Mouse (Mus musculus) c-Kit-negative CD71-positive TER-119-positive erythroid progenitor cells, embryonic 14.5 days (primary cell): Measurements from ENCODE around the gene Rgn.

Experiments
- DNase-seq: peaks from one replicate; pipeline ENCODE4 v3.0.0-alpha.2; 2013; ENCODE audit warnings: low read depth, low spot score

Gene Rgn

DNA sequence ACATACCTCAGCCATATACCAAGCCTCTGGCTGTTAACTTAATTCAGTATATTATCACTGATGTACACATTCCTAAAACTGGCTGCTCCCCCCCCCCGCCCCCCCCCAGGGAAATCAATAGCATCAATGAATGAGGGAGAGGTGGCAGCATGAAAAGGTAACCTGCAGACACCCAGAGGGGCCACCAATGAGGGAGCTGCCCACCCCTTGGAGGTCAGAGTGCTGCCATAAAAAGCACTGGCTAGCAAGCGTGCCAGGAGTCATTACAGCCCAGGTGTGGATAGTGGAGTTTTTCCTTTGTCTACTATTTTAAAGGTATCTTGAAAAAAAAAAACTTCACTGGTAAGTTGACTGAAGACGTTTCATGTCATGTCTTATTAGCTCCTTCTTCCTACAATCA, at the start of gene Rgn:
Gene Rgn (plus strand): TSS at position 256 of the 400 bp plus-strand sequence.
- no peak for DNase-seq

DNA sequence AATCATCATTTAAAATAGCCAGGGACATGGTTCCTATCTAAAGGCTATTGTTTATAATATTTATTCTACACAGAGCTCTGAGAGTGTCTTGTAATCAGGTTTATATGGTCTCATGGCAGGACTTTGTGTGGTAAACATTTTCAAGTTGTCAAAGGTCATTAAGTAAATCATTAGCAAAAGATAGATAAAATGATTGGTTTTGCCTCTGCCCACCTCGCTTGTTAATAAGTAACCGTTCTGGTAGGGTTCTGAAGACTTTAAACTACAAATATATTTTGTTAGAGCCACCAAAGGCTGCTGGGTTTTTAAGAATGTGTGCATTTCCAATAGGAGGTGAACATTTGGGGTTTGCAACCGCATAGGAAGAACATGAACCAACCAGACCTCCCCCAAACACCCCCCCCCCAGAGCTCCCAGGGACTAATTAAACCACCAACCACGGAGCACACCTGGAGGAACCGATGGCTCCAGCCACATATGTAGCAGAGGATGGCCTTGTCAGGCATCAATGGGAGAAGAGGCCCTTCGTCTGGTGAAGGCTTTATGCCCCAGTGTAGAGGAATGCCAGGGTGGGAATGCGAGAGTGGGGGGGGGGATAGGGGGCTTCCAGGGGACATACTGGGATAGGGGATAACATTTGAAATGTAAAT, 29.2 kb upstream of the Rgn start:
- DNase-seq: no peak

- DNase-seq: no peak
Measured at GRCm38 (mm10) chrX:20521578-20521977, 28.0 kb upstream of the Rgn start.

DNA sequence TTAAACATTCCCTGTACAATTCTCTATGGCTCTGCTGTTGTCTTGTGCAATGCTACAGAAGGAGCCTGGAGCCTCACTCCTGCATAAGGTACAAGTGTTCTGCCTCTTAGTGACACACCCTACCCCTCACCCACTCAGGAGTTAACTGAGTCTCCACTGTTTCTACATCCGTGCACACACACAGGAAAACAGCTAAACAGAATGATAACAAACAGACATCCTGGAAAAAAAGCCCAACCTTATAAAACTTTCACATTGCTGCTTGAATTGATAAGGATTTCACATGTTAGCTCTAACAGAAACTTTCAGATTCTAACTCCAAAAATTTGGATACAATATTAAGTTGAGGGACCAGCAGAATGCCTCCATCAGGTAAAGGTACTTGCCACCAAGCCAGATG, 17.0 kb upstream of the Rgn start:
- no peak for DNase-seq

DNA sequence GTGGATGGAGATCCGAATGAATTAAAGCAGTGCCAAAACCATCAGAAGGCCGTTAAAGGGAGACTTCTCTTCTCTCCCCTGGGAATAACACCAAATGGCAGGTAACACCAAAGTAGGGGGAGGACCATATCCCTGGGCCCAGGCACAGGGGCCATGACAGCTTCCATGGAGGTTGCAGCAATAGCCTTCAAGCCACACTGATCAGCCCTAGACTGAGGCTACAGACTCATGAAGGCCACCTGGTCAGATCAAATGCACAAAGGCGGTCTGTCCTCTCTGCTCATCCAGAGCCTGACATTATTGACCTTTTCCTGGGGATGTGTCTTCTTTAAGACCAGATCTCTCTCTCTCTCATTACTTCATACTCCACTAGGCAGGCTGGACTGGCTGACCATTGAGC, 5.7 kb upstream of the Rgn start:
- no peak for DNase-seq

- DNase-seq: no peak
Measured at GRCm38 (mm10) chrX:20547609-20548008, 2.0 kb upstream of the Rgn start.

DNA sequence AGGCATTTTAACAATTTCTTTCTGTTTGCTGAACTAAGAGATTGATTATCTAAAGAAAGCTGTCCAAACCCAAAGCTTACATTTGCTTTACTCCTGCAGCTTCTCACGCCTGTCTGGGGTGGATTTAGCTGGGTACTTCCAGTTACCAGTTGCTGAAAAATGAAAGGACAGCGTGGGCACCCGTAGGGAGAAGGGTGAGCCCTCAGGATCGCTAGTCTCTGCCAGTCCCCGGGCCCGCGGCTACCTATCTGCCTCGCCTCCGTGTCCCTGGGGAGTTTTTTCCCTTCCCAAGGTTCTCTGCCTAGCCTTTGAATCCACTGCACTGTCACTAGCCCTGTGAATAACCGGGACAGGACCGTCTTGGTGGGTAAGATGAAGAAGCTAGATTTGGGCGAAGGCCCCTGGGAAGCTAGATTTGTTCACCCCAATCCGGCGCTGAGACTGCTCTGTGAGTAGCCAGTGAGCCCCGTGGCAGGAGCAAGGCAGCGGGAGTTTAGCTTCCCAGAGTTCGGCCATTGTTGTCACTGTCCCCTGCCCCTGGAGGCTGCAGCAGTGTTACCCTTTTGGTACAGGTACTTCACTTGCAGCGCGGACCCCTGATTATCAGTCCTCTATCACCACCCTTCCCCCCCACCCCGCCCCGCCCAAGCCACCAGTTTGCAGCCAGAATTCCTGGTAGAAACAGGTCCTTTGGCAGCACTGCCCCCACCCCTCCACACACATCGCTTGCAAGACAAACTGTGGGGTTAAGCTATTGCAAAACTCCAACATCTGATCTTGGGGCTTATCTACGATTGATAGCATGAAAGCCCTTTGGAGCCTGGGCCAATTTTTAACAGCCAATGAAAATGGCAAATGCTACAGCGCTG, 1.3 kb upstream of the Rgn start:
- no peak for DNase-seq

GRCm38 (mm10) chrX:20548880-20549440, 627 bp upstream of the Rgn start:
- DNase-seq: no peak

GRCm38 (mm10) chrX:20552199-20552598, 2.6 kb downstream of the Rgn start:
- no peak for DNase-seq

DNA sequence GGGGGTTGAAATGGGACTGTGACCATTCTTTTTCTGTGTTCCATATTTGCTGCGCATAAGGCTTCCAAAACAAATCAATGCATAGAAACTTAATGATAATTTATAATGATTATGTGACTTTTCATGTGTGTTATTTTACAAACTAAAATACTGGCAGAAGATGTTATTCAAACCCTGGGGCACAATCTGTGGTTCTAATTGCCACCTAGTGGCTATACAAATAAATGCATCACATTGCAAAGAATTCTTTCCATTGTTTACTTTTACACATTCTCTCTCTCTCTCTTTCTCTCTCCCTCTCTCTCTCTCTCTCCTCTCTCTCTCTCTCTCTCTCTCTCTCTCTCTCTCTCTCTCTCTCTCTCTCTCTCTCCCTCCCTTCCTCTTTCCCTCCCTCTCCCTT, 12.3 kb downstream of the Rgn start:
- DNase-seq: no peak

DNA sequence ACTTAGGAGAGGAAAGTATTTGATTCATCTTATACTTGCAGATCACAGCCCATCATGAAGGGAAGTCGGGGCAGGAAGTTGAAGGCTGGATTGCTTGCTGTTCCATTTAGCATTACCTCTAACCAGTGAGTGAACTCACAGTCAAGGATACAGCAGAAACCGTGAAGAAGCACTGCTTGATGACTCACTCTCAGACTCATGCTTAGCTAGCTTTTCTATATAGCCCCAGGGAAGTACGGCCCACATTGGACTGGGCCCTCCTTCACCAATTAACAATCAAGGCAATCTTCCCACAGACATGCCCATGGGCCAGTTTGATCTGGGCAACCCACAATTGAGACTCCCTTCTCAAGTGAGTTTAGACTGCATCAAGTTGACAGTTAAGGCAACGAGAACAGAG, 14.4 kb downstream of the Rgn start:
- no peak for DNase-seq

GRCm38 (mm10) chrX:20571024-20571423, 21.4 kb downstream of the Rgn start:
- peak; percentile 5 for DNase-seq

DNA sequence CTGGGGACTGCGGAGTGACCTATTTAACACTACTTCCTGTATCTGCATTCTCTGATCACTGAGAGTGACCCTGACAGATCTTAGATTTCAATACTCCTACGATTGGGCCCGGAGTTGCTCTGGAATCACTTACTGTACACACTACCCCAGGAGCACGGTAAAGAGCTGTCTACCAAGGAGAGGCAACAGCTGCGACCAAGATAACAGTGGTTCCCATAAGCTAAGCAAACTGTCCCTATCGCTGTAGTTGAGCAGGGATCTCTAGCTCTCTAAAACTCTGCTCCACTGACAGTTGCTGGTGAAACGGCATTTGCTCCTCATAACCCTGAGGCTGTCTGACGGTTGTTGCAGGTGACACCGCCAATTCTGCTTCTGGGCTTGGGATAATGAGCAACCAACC, 23.1 kb downstream of the Rgn start:
- DNase-seq: no peak

GRCm38 (mm10) chrX:20573927-20574326, 24.3 kb downstream of the Rgn start:
- DNase-seq: no peak

DNA sequence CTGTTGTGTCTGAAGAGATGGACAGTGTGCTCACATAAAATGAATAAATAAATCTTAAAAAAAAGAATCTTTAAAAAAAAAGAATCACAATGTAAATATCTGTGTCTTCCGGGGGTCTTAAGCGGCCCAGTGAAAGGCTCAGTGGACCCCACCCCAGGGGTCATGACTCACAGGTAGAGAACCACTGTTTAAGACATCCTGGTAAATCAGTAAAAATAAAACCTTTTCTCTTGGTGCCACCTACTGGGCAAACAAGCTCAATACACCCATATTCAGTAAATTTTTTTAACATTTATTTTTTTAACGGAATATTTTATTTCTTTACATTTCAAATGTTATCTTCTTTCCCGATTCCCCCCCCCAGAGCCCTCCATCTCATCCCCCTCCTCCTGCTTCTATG, 38.4 kb downstream of the Rgn start:
- no peak for DNase-seq

DNA sequence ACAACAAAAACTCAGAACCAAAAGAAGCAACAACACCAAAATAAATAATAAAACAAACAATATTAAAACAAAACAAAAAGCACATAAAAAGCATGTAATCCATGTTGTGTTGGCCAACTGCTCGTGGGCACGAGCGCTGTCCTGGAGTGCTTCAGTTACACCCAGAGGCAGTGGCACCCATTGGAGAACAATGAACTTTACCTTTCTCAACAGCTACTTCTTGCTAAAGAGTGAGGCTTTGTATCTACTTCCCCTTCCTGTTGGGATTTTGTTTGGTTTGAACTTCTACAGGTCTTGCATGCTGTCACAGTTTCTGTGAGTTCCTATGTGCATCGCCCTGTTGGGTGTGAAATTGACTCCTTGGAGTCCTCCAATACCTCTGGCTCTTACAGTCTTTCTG, 58.9 kb downstream of the Rgn start:
- no peak for DNase-seq
